Mouse (Mus musculus): ENCODE data around the gene Wfdc5.

DNA sequence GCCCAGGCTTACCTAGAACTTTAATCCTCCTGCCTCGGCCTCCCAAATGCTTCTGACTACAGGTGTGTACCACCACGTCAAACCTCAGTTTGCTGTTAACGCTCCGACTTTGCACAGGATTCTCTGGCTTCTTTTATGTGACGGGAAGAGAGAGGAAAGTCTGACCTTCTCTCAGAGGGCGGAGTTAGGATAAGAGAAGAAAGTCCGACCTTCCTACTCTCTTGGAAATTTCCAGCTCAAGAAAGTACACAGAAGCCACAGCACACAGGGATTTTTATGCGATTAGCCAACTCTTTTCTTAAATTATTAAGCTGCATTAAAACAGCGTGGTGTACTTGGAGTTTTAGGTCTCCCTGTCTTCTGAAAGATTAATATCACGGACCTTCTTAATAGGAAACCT, 38.0 kb downstream of the Wfdc5 start:
- TF ChIP-seq CTCF (IDR thresholded peaks at IDR 0.05; ENCODE audit: low read depth, low read length) = no peak
- no peak for TF ChIP-seq POLR2A (IDR thresholded peaks at IDR 0.05; ENCODE audit: extremely low read depth, insufficient read depth, low read length)
